Mouse (Mus musculus) neural tube, embryonic 14.5 days (tissue): ENCODE measurements around the gene Gm17482. TPM values are rescaled to one million over a fixed set of nuclear protein-coding genes. Genes with fewer than 3 reads are reported as not detected.
"Not testable (repeated sequence)": the region's sequence is repeated elsewhere in the genome, so short reads cannot be mapped to it uniquely, and the experiment has no call there.

ENCODE experiments used
- ATAC-seq: fragments of 200-750 bp; cut with Nextera tagmentation; 2 replicates; pipeline ENCODE4 v1.8.0; 2017; ENCODE audit warnings: low read depth, mild to moderate bottlenecking, moderate TSS enrichment, moderate library complexity
- H3K27ac ChIP-seq: fragments of 300-500 bp; sonication (generic); 2 replicates; pipeline ENCODE4 v1.5.1; 2014; ENCODE audit warnings: low read depth, mild to moderate bottlenecking, control low read depth, low read length, moderate library complexity, mixed read lengths
- H3K27me3 ChIP-seq: fragments of 300-500 bp; sonication (generic); 2 replicates; pipeline ENCODE4 v1.6.1; 2014; ENCODE audit warnings: low read length; ENCODE audit not compliant: control insufficient read depth, insufficient read depth
- H3K36me3 ChIP-seq: fragments of 300-500 bp; sonication (generic); 2 replicates; pipeline ENCODE4 v1.6.1; 2014; ENCODE audit warnings: low read length, mixed read lengths; ENCODE audit not compliant: control insufficient read depth, insufficient read depth
- H3K4me1 ChIP-seq: fragments of 300-500 bp; sonication (generic); 2 replicates; pipeline ENCODE4 v1.6.1; 2014; ENCODE audit warnings: low read length; ENCODE audit not compliant: control insufficient read depth, insufficient read depth
- H3K4me2 ChIP-seq: fragments of 300-500 bp; sonication (generic); 2 replicates; pipeline ENCODE4 v1.6.1; 2014; ENCODE audit warnings: mild to moderate bottlenecking, low read depth, low read length, control low read depth
- H3K4me3 ChIP-seq: fragments of 300-500 bp; sonication (generic); 2 replicates; pipeline ENCODE4 v1.5.1; 2014; ENCODE audit warnings: low read depth, low read length, control low read depth, mixed read lengths
- H3K9ac ChIP-seq: fragments of 300-500 bp; sonication (generic); replicated peaks from 2 replicates; pipeline ENCODE4 v1.6.1; 2014; ENCODE audit warnings: low read depth, mild to moderate bottlenecking, control low read depth, low read length, mixed read lengths
- H3K9me3 ChIP-seq: fragments of 300-500 bp; sonication (generic); 2 replicates; pipeline ENCODE4 v1.6.1; 2016; ENCODE audit warnings: low read length; ENCODE audit not compliant: control insufficient read depth
- WGBS: fragments of 180-500 bp; shearing (Covaris S2); extraction: QIAGEN DNeasy Blood & Tissue Kit; methylation state at CpG from one replicate; pipeline ENCODE4 v1.1.7; 2014; 5-methylcytosine and 5-hydroxymethylcytosine counted together
- polyA plus RNA-seq: library from polyadenylated mRNA; unstranded; fragments of >200 nt; fragmentation: Nextera tagmentation; extraction: Ambion mirVana; gene quantifications from 2 replicates; pipeline ENCODE4 v1.2.1, GENCODE M21; 2014

Gm17482 gene
- polyA plus RNA-seq, 1 experiment from 2014 or later: not detected

DNA sequence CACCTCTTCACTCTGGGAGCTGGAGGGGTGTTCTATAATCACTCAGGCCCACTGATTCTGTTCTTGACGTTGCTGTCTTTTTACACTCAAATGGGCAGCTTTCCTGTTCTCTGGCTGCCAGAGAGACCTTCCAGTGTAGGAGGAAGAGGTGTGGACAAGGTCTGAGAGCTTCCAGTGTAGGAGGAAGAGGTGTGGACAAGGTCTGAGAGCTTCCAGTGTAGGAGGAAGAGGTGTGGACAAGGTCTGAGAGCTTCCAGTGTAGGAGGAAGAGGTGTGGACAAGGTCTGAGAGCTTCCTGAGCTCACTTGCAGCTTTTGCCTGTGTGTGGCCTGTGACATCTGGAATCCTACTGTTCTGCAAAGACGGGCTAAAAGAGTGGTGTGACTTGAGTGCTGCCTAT is 13.3 kb downstream of the Gm17482 start:
- not testable (repeated sequence) for H3K27ac ChIP-seq
- 66% methylated on average over 2 of the region's 2 CpGs for WGBS

DNA sequence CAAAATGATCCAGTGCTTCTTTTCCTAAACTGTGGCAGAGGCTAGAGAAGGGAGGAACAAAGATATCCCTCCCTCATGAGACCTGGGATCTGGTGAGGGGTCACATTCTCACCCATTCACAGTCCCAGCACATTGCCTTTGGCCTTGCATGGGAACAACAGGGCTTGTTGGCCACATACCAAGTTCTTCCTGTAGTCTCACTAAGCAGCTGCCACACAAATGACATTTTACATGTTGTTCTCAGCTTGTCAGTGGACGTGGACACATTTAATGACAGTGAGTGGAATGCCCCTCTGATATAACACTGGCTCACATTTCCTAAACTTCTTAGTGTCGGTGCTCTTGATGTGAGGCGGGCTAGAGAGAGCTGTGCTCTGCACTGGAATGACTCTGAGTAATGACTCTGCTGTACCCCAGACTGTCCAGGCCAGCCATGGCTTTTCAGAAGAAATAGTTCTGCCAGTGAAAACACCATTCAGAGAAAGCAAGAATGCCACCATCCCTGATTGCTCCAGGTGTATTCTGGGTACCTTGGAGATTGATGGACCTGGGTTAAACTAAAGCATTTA is 14.1 kb downstream of the Gm17482 start:
- Histone ChIP-seq H3K27me3 (no peaks in the 10 kb centered on the region), H3K4me2 (no peak overlapping the region), H3K36me3 (peaks cover 3% of the 10 kb centered on the region), H3K4me1 (no peaks in the 10 kb centered on the region), H3K27ac (peak overlapping the region; percentile 35; the same call in 1 of the 2 replicates), H3K4me3 (no peak overlapping the region), H3K9me3 (no peaks in the 10 kb centered on the region), H3K9ac (no peak overlapping the region)
- 67% methylated on average over 3 of the region's 3 CpGs for WGBS
- ATAC-seq: no peak

More for the DNA sequence above, 13.3 kb downstream of the Gm17482 start:
- H3K27me3 ChIP-seq, ATAC-seq, H3K9me3 ChIP-seq, H3K36me3 ChIP-seq, H3K4me3 ChIP-seq, H3K9ac ChIP-seq, H3K4me1 ChIP-seq, H3K4me2 ChIP-seq: not testable (repeated sequence)

DNA sequence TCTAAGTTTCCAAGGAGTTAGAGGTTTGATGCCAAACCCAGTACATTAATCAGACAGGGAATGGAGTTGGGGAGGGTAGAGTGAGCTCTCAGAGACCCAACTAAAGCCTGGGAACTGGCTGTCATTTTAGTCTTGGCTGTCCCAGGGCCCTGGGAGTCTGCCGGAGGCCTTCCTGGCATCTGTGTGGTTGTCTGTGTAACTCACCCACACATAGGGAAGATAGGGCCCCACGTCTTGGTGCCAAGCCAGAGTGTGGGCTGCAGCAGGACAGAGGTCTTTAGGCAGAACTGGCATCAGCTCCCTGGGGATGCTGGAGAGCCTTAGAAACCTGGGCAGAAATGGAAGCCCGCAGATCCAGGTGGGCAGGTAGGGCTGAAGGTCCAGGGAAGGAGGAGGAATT is 14.8 kb downstream of the Gm17482 start:
- WGBS: 77% methylated on average over 3 of the region's 3 CpGs
- Histone ChIP-seq H3K4me2 (no peak overlapping the region), H3K36me3 (peaks cover 3% of the 10 kb centered on the region), H3K4me1 (no peaks in the 10 kb centered on the region), H3K27ac (no peak overlapping the region), H3K4me3 (no peak overlapping the region), H3K27me3 (no peaks in the 10 kb centered on the region), H3K9ac (no peak overlapping the region), H3K9me3 (no peaks in the 10 kb centered on the region)
- no peak for ATAC-seq

DNA sequence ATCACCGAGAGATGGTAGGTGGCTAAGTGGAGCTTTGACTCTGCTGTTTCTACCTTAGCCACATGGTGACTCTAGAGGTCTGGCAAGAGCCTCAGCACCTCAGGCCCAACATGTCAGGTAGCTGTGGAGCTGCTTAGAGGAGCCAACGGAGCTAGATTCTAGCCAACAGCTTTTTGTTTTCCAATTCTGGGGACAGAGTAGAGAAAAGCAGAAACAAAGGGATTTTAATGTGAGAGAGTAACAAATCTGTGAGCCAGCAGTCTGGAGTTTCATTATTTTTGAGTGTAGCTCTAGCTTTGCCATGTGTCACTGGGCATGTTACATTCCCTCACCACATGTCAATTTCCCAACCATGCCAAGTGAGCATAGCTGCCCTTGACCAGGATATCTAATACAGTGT is 17.1 kb downstream of the Gm17482 start:
- H3K4me3 ChIP-seq: no peak overlapping the region
- H3K4me2 ChIP-seq: no peak overlapping the region
- no peaks in the 10 kb centered on the region for H3K27me3 ChIP-seq
- peaks cover 3% of the 10 kb centered on the region for H3K36me3 ChIP-seq
- no peaks in the 10 kb centered on the region for H3K9me3 ChIP-seq
- ATAC-seq: no peak
- WGBS: 83% methylated on average over 2 of the region's 2 CpGs
- H3K9ac ChIP-seq: no peak overlapping the region
- H3K27ac ChIP-seq: no peak overlapping the region
- no peaks in the 10 kb centered on the region for H3K4me1 ChIP-seq

DNA sequence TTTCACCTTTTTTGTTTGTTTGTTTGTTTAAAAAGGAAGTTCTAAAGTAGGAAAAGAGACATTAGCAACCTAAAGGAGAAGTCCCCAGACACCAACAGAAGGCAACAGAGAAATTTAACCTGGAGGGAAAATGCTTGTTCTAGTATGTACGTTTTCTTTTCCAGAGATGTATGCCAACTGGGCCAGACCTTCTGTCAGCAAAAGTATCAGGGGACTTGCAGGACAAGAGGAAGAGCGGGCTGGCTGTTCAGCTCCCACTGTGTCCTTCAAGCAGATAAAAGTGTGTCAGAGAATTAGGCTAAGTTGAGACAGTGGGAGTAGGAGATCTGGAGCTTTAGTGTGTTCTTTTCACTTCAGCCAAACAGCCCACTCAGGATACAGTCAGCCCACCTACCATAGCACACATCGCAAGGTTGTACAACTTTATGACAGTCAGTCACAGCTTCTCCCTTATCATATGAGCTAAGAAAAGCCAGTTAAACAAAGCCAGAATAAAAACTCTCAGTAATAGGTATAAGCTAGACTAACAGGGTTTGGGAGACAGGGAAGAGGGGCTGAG is 18.4 kb downstream of the Gm17482 start:
- ATAC-seq: no peak

DNA sequence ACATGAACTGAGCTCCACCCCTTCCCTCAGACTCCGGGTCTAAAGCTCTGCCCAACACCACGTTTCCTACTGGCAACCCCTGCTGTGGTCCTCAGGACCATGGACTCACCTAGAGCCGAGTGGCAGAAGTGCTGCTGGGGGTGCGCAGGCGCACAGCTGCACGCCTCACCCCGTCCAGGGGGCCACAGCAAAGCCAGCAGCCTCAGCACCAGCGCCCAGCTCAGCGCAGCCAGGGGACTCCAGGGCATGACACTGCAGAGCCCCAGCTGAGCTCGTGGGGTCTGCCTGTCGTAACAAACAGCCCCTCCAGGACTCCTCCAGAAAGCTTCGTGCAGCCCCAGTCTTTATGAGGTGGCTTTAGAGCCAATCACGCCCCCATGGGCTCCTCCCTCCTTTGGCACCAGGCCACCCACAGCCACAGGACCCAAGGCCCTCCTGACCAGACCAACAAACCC is 24.4 kb downstream of the Gm17482 start:
- H3K9me3 ChIP-seq: no peaks in the 10 kb centered on the region
- peak overlapping the region; percentile 6; the same call in 1 of the 2 replicates for H3K4me3 ChIP-seq
- 4% methylated on average over 13 of the region's 13 CpGs for WGBS
- H3K27me3 ChIP-seq: no peaks in the 10 kb centered on the region
- peak overlapping the region; percentile 32; the same call in 1 of the 2 replicates for H3K9ac ChIP-seq
- H3K4me1 ChIP-seq: 0 out of 2 replicates have a peak, but pooled peaks cover 6% of the 10 kb centered on the region
- peak; percentile 87; the same call in 1 of the 2 replicates for ATAC-seq
- H3K36me3 ChIP-seq: no peaks in the 10 kb centered on the region
- H3K4me2 ChIP-seq: peak overlapping the region; percentile 38
- H3K27ac ChIP-seq: peak overlapping the region; percentile 64

More for the DNA sequence above, 18.4 kb downstream of the Gm17482 start:
- 89% methylated on average over 3 of the region's 3 CpGs for WGBS
- Histone ChIP-seq H3K36me3 (no peaks in the 10 kb centered on the region; the same call in 1 of the 2 replicates), H3K27ac (no peak overlapping the region), H3K9me3 (no peaks in the 10 kb centered on the region), H3K4me2 (no peak overlapping the region), H3K4me3 (no peak overlapping the region), H3K9ac (no peak overlapping the region), H3K27me3 (no peaks in the 10 kb centered on the region), H3K4me1 (no peaks in the 10 kb centered on the region)

DNA sequence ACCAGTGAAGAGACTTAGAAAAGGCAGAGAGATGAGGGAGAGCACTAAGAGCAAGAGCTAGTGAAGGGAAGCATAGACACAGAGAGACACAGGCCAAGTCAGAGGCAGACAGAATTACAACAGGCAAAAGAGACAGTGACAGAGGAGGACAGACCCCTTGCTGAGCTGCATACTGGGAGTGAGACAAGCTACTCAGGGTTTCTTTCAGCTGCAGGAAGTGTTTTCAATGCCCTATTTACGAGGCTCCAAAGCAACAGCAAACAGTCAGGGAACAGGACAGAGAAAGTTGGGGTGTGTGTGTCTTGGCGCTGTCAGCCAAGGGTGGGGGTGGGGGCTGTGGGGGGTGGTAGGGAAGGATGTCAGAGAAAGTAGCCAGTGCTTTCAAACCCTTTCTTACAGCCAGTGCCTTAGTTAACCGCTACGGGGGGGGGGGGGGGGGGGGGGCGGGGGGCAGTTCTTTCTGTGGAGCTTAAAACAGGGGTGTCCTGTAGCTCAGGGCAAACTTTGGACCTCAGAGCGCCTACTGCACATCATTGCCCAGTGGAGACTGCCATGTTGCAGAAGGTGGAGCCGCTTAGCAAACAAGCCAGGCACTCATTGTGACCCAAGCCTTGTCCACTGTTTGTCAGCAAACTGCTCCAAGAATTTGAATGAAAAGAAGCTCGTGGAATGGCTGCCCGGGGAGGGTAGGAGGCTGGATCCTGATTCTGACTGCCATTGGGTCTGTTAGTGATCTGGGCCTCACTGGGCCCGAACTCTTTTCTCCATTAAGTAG is 25.1 kb downstream of the Gm17482 start, which contains the start of gene Timp4:
Gene Timp4 (minus strand): TSS at position 107 of the 775 bp plus-strand sequence.
- Histone ChIP-seq H3K27ac (peak within 1 kb of the TSS; percentile 64), H3K9me3 (no peaks in the 10 kb centered on the region), H3K4me3 (peak within 1 kb of the TSS; percentile 6; the same call in 1 of the 2 replicates), H3K4me2 (peak within 1 kb of the TSS; percentile 38), H3K27me3 (no peaks in the 10 kb centered on the region), H3K9ac (peak within 1 kb of the TSS; percentile 32; the same call in 1 of the 2 replicates), H3K36me3 (no peaks in the 10 kb centered on the region), H3K4me1 (0 out of 2 replicates have a peak, but pooled peaks cover 6% of the 10 kb centered on the region)
- ATAC-seq: peak; percentile 80
- 16% methylated on average over 7 of the region's 10 CpGs for WGBS

DNA sequence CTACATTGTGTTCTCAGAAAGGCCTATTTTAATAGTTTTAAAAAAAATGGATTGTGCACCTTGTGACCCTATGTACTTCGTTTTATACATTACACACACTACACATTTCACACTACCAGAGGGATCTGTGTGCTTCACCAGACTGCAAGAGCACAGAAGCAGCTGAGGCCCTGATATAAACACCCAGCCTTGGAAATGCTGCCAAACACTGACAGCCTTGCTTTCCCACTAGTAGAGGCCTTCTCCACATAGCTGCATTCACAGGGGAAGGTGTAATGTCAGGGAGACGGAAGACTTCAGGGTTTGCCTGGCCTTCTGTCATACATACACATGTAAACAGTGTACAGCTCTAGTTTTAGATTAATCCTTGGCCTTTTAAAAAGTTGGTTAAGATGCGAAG is 28.0 kb downstream of the Gm17482 start:
- 83% methylated on average over 3 of the region's 3 CpGs for WGBS
- Histone ChIP-seq H3K4me2 (no peak overlapping the region), H3K9ac (no peak overlapping the region), H3K4me1 (0 out of 2 replicates have a peak, but pooled peaks cover 6% of the 10 kb centered on the region), H3K36me3 (no peaks in the 10 kb centered on the region), H3K27me3 (no peaks in the 10 kb centered on the region), H3K4me3 (no peak overlapping the region), H3K9me3 (no peaks in the 10 kb centered on the region), H3K27ac (no peak overlapping the region)
- no peak for ATAC-seq

DNA sequence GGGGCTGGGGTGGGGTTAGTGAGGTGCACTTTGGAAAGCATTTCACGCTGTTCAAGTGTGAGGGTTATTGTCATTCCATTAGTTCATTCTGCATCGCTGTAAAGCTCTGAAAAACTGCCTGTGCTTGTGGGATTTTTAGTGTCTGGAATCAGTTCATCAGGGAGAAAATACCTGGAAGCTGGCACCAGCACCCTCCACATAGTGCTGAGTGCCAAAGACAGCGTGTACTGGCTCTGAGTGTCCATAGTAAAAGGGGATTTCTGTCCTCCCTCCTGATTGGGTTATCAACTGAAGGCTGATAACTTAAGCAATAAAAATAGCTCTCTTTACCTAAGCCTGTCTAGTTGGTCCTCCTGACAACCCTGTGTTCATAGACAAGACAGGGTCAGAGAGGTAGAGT is 33.4 kb downstream of the Gm17482 start:
- 86% methylated on average over 3 of the region's 3 CpGs for WGBS
- Histone ChIP-seq H3K27ac (no peak overlapping the region), H3K4me1 (no peaks in the 10 kb centered on the region), H3K36me3 (no peaks in the 10 kb centered on the region; the same call in 1 of the 2 replicates), H3K27me3 (no peaks in the 10 kb centered on the region), H3K9ac (no peak overlapping the region), H3K4me3 (no peak overlapping the region), H3K9me3 (no peaks in the 10 kb centered on the region), H3K4me2 (no peak overlapping the region)
- ATAC-seq: no peak
